Mouse (Mus musculus) small intestine, adult 2 months (tissue): ENCODE data around the gene Nkiras1.

ENCODE experiments used
- CTCF ChIP-seq: fragments of 200-500 bp; IDR thresholded peaks from 2 replicates; pipeline ENCODE4 v1.5.1; 2012; ENCODE audit warnings: low read depth, mild to moderate bottlenecking, control low read depth, inconsistent platforms, low read length, moderate library complexity, mixed read lengths; ENCODE audit not compliant: insufficient replicate concordance, insufficient read length; ENCODE audit errors: extremely low read depth
- POLR2A ChIP-seq: fragments of 200-500 bp; IDR thresholded peaks from 2 replicates; pipeline ENCODE4 v1.6.1; 2012; ENCODE audit warnings: low read depth, mild to moderate bottlenecking, control low read depth, inconsistent platforms, low read length, moderate library complexity

DNA sequence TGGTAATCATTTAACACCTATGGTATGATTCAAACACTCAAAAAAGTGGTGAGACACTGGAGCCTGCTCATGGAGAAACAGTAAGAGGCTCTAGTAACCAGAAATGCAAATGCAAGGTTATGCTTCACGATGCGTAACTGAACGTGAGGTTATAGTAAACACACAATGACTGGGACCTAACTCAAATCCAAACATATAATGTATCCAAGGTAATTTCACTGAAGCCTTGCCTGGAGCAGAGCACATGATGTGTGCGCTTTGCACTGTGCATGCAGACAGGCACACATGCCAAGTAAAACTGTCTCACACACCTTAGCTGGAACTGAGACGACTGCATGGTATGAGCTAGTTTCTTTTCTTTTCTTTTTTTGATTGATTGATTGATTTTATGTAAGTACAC is 33.2 kb downstream of the Nkiras1 start:
- TF ChIP-seq POLR2A (no peak), CTCF (no peak)
